Mouse (Mus musculus) urinary bladder, postnatal 36 days (tissue): ENCODE data around the gene Rap1gap2.

Source experiments
- DNase-seq, 2 experiments: peaks; one replicate each; pipeline ENCODE4 v3.0.0; 2022; ENCODE audit warnings: low spot score in 2 of 2, mixed read lengths in 1 of 2

The Rap1gap2 gene

GRCm38 (mm10) chr11:74537352-74537751, 73.4 kb downstream of the Rap1gap2 start:
- no peak for DNase-seq

- DNase-seq = no peak
These were observed 74.4 kb downstream of the Rap1gap2 start for GRCm38 (mm10) chr11:74536140-74536842.

- DNase-seq = no peak
These were observed 76.3 kb downstream of the Rap1gap2 start for GRCm38 (mm10) chr11:74534380-74534779.

- no peak for DNase-seq
These were observed 77.7 kb downstream of the Rap1gap2 start for GRCm38 (mm10) chr11:74533050-74533449.

- DNase-seq = no peak
These were observed 78.3 kb downstream of the Rap1gap2 start for GRCm38 (mm10) chr11:74532401-74532800.

GRCm38 (mm10) chr11:74531725-74532124, 79.0 kb downstream of the Rap1gap2 start:
- DNase-seq = no peak

- DNase-seq = no peak
These were observed 80.9 kb downstream of the Rap1gap2 start for GRCm38 (mm10) chr11:74529803-74530202.

- DNase-seq = no peak
These were observed 83.2 kb downstream of the Rap1gap2 start for GRCm38 (mm10) chr11:74527555-74527954.

GRCm38 (mm10) chr11:74526180-74527158, 84.2 kb downstream of the Rap1gap2 start:
- peak; percentile 35 to 47 for DNase-seq

GRCm38 (mm10) chr11:74525605-74526004, 85.1 kb downstream of the Rap1gap2 start:
- DNase-seq = no peak

- DNase-seq = no peak
These were observed 85.5 kb downstream of the Rap1gap2 start for GRCm38 (mm10) chr11:74525205-74525604.

- no peak for DNase-seq
These were observed 86.4 kb downstream of the Rap1gap2 start for GRCm38 (mm10) chr11:74524050-74524965.

- no peak for DNase-seq
These were observed 87.3 kb downstream of the Rap1gap2 start for GRCm38 (mm10) chr11:74523210-74523951.

- DNase-seq = peak; percentile 61 to 67
These were observed 88.1 kb downstream of the Rap1gap2 start for GRCm38 (mm10) chr11:74522487-74523209.

- DNase-seq = peak in 1 of 2 experiments; percentile 15
These were observed 88.7 kb downstream of the Rap1gap2 start for GRCm38 (mm10) chr11:74521981-74522486.

GRCm38 (mm10) chr11:74520201-74520600, 90.5 kb downstream of the Rap1gap2 start:
- DNase-seq = no peak

GRCm38 (mm10) chr11:74516112-74516511, 94.6 kb downstream of the Rap1gap2 start:
- DNase-seq = no peak

- DNase-seq = no peak
These were observed 95.7 kb downstream of the Rap1gap2 start for GRCm38 (mm10) chr11:74515046-74515445.

- DNase-seq = no peak
These were observed 98.1 kb downstream of the Rap1gap2 start for GRCm38 (mm10) chr11:74512595-74512994.

- DNase-seq = no peak
These were observed 104.4 kb downstream of the Rap1gap2 start for GRCm38 (mm10) chr11:74506275-74506674.
